ENCODE assay signal across 10 mouse cellular contexts in genomic region chr2:29603930-29604329, GRCm38 (mm10). TPM values are rescaled to one million over a fixed set of nuclear protein-coding genes. Genes with fewer than 3 reads are reported as not detected.
DNase-seq lines count a peak whose midpoint lies in the region; ATAC-seq and TF ChIP-seq lines count a peak whose summit lies in the region.
"Had no signal": no experiment of that assay in that cellular context is flagged by ENCODE, and none has a peak within 500 bp of the region (broad histone marks: within the 10 kb centered on the region; RNA-seq: fewer than 3 reads in every experiment).

No protein-coding gene starts in this region.

- H3K9me3 ChIP-seq in midbrain, embryonic 10.5 days (replicated peaks) = no peaks in the 10 kb centered on the region
- H3K9me3 ChIP-seq in midbrain, embryonic 16.5 days (replicated peaks; ENCODE audit: control insufficient read depth, low read length, poor library complexity, severe bottlenecking) = no peaks in the 10 kb centered on the region
- H3K9me3 ChIP-seq in intestine, postnatal 0 days (ENCODE audit: control insufficient read depth) = no peaks in the 10 kb centered on the region
- H3K9me3 ChIP-seq in liver, embryonic 14.5 days (ENCODE audit: control insufficient read depth, low read length) = no peaks in the 10 kb centered on the region
- H3K9me3 ChIP-seq: stomach, embryonic 15.5 days had no signal

- no peaks in the 10 kb centered on the region for H3K36me3 ChIP-seq in midbrain, embryonic 10.5 days
- no peaks in the 10 kb centered on the region for H3K36me3 ChIP-seq in midbrain, embryonic 16.5 days (ENCODE audit: control insufficient read depth, insufficient read depth, low read length)
- H3K36me3 ChIP-seq in intestine, postnatal 0 days (ENCODE audit: control insufficient read depth, insufficient read depth) = no peaks in the 10 kb centered on the region
- H3K36me3 ChIP-seq in liver, embryonic 14.5 days (replicated peaks; ENCODE audit: control insufficient read depth, insufficient read depth, low read depth) = no peaks in the 10 kb centered on the region
- H3K36me3 ChIP-seq: stomach, embryonic 15.5 days had no signal

- ATAC-seq in midbrain, embryonic 16.5 days = no peak
- no peak for ATAC-seq in intestine, postnatal 0 days
- ATAC-seq in liver, embryonic 14.5 days (ENCODE audit: insufficient read depth) = no peak

- H3K4me2 ChIP-seq in midbrain, embryonic 16.5 days (ENCODE audit: low read length) = no peak overlapping the region
- no peak overlapping the region for H3K4me2 ChIP-seq in intestine, postnatal 0 days (replicated peaks; ENCODE audit: low read depth)
- H3K4me2 ChIP-seq in liver, embryonic 14.5 days (ENCODE audit: low read depth) = no peak overlapping the region
- H3K4me2 ChIP-seq: stomach, embryonic 15.5 days had no signal

- 1% methylated on average over 3 of the region's 3 CpGs for WGBS in midbrain, embryonic 10.5 days
- WGBS in midbrain, embryonic 16.5 days = 0% methylated on average over 3 of the region's 3 CpGs
- WGBS in intestine, postnatal 0 days = 0% methylated on average over 3 of the region's 3 CpGs
- 0% methylated on average over 3 of the region's 3 CpGs for WGBS in liver, embryonic 14.5 days (ENCODE audit: insufficient replicate concordance)

- H3K27me3 ChIP-seq in midbrain, embryonic 10.5 days (ENCODE audit: low read depth, poor library complexity, severe bottlenecking) = peaks cover 16% of the 10 kb centered on the region
- H3K27me3 ChIP-seq in midbrain, embryonic 16.5 days (ENCODE audit: control insufficient read depth, insufficient read depth, low read depth, low read length) = no peaks in the 10 kb centered on the region
- H3K27me3 ChIP-seq in intestine, postnatal 0 days (replicated peaks; ENCODE audit: control insufficient read depth, insufficient read depth, low read length) = no peaks in the 10 kb centered on the region
- H3K27me3 ChIP-seq in liver, embryonic 14.5 days (ENCODE audit: control insufficient read depth, insufficient read depth, low read length) = no peaks in the 10 kb centered on the region
- H3K27me3 ChIP-seq: stomach, embryonic 15.5 days had no signal

- no peak overlapping the region for H3K9ac ChIP-seq in midbrain, embryonic 16.5 days (ENCODE audit: low read depth, low read length)
- no peak overlapping the region for H3K9ac ChIP-seq in intestine, postnatal 0 days (ENCODE audit: low read depth, low read length)
- H3K9ac ChIP-seq in liver, embryonic 14.5 days (replicated peaks) = no peak overlapping the region
- H3K9ac ChIP-seq: stomach, embryonic 15.5 days had no signal

- no peaks in the 10 kb centered on the region for H3K4me1 ChIP-seq in midbrain, embryonic 10.5 days
- H3K4me1 ChIP-seq in midbrain, embryonic 16.5 days (ENCODE audit: control insufficient read depth, insufficient read depth, low read length) = peaks cover 3% of the 10 kb centered on the region; the same call in 1 of the 2 replicates
- H3K4me1 ChIP-seq in intestine, postnatal 0 days (replicated peaks; ENCODE audit: control insufficient read depth, insufficient read depth, low read length) = no peaks in the 10 kb centered on the region
- H3K4me1 ChIP-seq in liver, embryonic 14.5 days (replicated peaks; ENCODE audit: control insufficient read depth in 2 of 2, insufficient read depth in 2 of 2, low read length in 1 of 2) = no peaks in the 10 kb centered on the region

- H3K4me3 ChIP-seq in midbrain, embryonic 10.5 days = no peak overlapping the region
- no peak overlapping the region for H3K4me3 ChIP-seq in midbrain, embryonic 16.5 days (ENCODE audit: low read depth, low read length)
- H3K4me3 ChIP-seq in intestine, postnatal 0 days (ENCODE audit: low read depth, low read length) = no peak overlapping the region
- H3K4me3 ChIP-seq in liver, embryonic 14.5 days (ENCODE audit: insufficient read depth in 1 of 2, low read depth in 2 of 2, low read length in 2 of 2) = no peak overlapping the region
- H3K4me3 ChIP-seq: erythroblast, embryonic 14.5 days; stomach, embryonic 15.5 days had no signal

- DNase-seq in midbrain, embryonic 10.5 days (ENCODE audit: low spot score) = peak; percentile 78
- DNase-seq in brain, adult 2 months (ENCODE audit: low read depth, low spot score) = peak; percentile 61
- DNase-seq in forelimb bud, embryonic 11.5 days (ENCODE audit: low read depth, low spot score) = peak; percentile 71
- peak in 1 of 3 experiments; percentile 24 for DNase-seq in liver, embryonic 14.5 days (ENCODE audit: low read depth in 3 of 3, low spot score in 3 of 3)
- peak; percentile 76 for DNase-seq in ovary, postnatal 36 days (ENCODE audit: low spot score)
- DNase-seq in urinary bladder, postnatal 14 days (ENCODE audit: low spot score) = peak; percentile 72

- H3K27ac ChIP-seq in midbrain, embryonic 10.5 days (replicated peaks) = no peak overlapping the region
- no peak overlapping the region for H3K27ac ChIP-seq in midbrain, embryonic 16.5 days (ENCODE audit: low read length)
- no peak overlapping the region for H3K27ac ChIP-seq in intestine, postnatal 0 days (ENCODE audit: low read depth, low read length)
- no peak overlapping the region for H3K27ac ChIP-seq in liver, embryonic 14.5 days
- H3K27ac ChIP-seq: stomach, embryonic 15.5 days had no signal

- no peak for TF ChIP-seq EP300 in liver, embryonic 14.5 days (IDR thresholded peaks at IDR 0.05; ENCODE audit: low read depth)

- TF ChIP-seq CTCF in intestine, postnatal 0 days (IDR thresholded peaks at IDR 0.05; ENCODE audit: low read depth) = peak; percentile 96
- TF ChIP-seq CTCF in liver, embryonic 14.5 days (IDR thresholded peaks at IDR 0.05; ENCODE audit: low read depth) = peak; percentile 93

RNA-seq across cellular contexts. Expression of gene Rapgef1, which starts 15.6 kb away (rescaled TPM):
- polyA plus RNA-seq in midbrain, embryonic 10.5 days (2016; fragmentation: Nextera tagmentation; extraction: Ambion mirVana) = 14.4 and 15.4 TPM in 2 replicates
- polyA plus RNA-seq in midbrain, embryonic 16.5 days (2015; fragmentation: Nextera tagmentation; extraction: Ambion mirVana) = 18.1 and 18.7 TPM in 2 replicates
- polyA plus RNA-seq in intestine, postnatal 0 days (2015; fragmentation: Nextera tagmentation; extraction: Ambion mirVana) = 6.1 and 6.3 TPM in 2 replicates
- 10.1 and 11.1 TPM in 2 replicates for polyA plus RNA-seq in liver, embryonic 14.5 days (2012; rRNA removed)
- 3.9 and 5.5 TPM in 2 replicates for polyA plus RNA-seq in liver, embryonic 14.5 days (2014; fragmentation: Nextera tagmentation; extraction: Ambion mirVana)
